Comparison of ENCODE assay signal across 24 mouse cellular contexts in genomic region chr10:89551657-89552056, GRCm38 (mm10). TPM values are rescaled to one million over a fixed set of nuclear protein-coding genes. Genes with fewer than 3 reads are reported as not detected.
DNase-seq lines count a peak whose midpoint lies in the region; ATAC-seq and TF ChIP-seq lines count a peak whose summit lies in the region.
"Had no signal": no experiment of that assay in that cellular context is flagged by ENCODE, and none has a peak within 500 bp of the region (broad histone marks: within the 10 kb centered on the region; RNA-seq: fewer than 3 reads in every experiment).

No protein-coding gene starts in this region.

- peak; percentile 38; the same call in 1 of the 2 replicates for ATAC-seq in intestine, embryonic 15.5 days
- no peak for ATAC-seq in intestine, postnatal 0 days
- ATAC-seq in forebrain, embryonic 16.5 days = peak; percentile 75
- ATAC-seq in heart, embryonic 12.5 days (ENCODE audit: insufficient number of reproducible peaks, low FRiP score) = no peak
- ATAC-seq: inflammation-experienced regulatory T-cells, adult 6 months; lung, postnatal 0 days had no signal

- H3K27ac ChIP-seq in intestine, embryonic 15.5 days = no peak overlapping the region
- H3K27ac ChIP-seq in intestine, postnatal 0 days (ENCODE audit: low read depth, low read length) = no peak overlapping the region
- peak overlapping the region; percentile 21; the same call in 1 of the 2 replicates for H3K27ac ChIP-seq in forebrain, embryonic 16.5 days (ENCODE audit: low read length)
- H3K27ac ChIP-seq in heart, embryonic 12.5 days (ENCODE audit: poor library complexity, severe bottlenecking) = no peak overlapping the region
- H3K27ac ChIP-seq: embryonic facial prominence, embryonic 12.5 days; heart, embryonic 10.5 days; hindbrain, embryonic 12.5 days; kidney, embryonic 15.5 days; neural tube, embryonic 12.5 days had no signal

- H3K4me1 ChIP-seq in intestine, embryonic 15.5 days (replicated peaks) = no peaks in the 10 kb centered on the region
- H3K4me1 ChIP-seq in intestine, postnatal 0 days (replicated peaks; ENCODE audit: control insufficient read depth, insufficient read depth, low read length) = no peaks in the 10 kb centered on the region
- peaks cover 6% of the 10 kb centered on the region; the same call in 1 of the 2 replicates for H3K4me1 ChIP-seq in forebrain, embryonic 16.5 days (replicated peaks; ENCODE audit: control insufficient read depth, insufficient read depth, low read length)
- 0 out of 2 replicates have a peak, but pooled peaks cover 6% of the 10 kb centered on the region for H3K4me1 ChIP-seq in heart, embryonic 12.5 days (replicated peaks)
- H3K4me1 ChIP-seq: embryonic facial prominence, embryonic 12.5 days; neural tube, embryonic 12.5 days had no signal

- 82% methylated on average over 4 of the region's 4 CpGs for WGBS in intestine, embryonic 15.5 days
- WGBS in intestine, postnatal 0 days = 72% methylated on average over 4 of the region's 4 CpGs
- WGBS in forebrain, embryonic 16.5 days = 60% methylated on average over 4 of the region's 4 CpGs
- WGBS in heart, embryonic 12.5 days = 81% methylated on average over 4 of the region's 4 CpGs

- peak; percentile 15 for DNase-seq in adrenal gland, postnatal 14 days
- DNase-seq in adrenal gland, postnatal 25 days = no peak
- DNase-seq in Muller cell, postnatal 12 days (ENCODE audit: inconsistent ontology term) = peak; percentile 89
- no peak for DNase-seq in urinary bladder, postnatal 36 days (ENCODE audit: low spot score in 2 of 2)
- DNase-seq: B cell, adult 2 months; cerebellum, adult 9-11 months; gastrocnemius, postnatal 36 days; heart, postnatal 14 days; left cerebral cortex, postnatal 4 days; liver; spleen, adult 18-20 months; thymus, adult 2 months had no signal

- TF ChIP-seq CTCF in intestine, postnatal 0 days (IDR thresholded peaks at IDR 0.05; ENCODE audit: low read depth) = no peak

- no peak overlapping the region for H3K4me3 ChIP-seq in intestine, embryonic 15.5 days (replicated peaks)
- H3K4me3 ChIP-seq in intestine, postnatal 0 days (ENCODE audit: low read depth, low read length) = no peak overlapping the region
- no peak overlapping the region for H3K4me3 ChIP-seq in forebrain, embryonic 16.5 days (replicated peaks; ENCODE audit: low read length)
- H3K4me3 ChIP-seq in heart, embryonic 12.5 days = no peak overlapping the region
- H3K4me3 ChIP-seq: embryonic facial prominence, embryonic 12.5 days; heart, embryonic 10.5 days; hindbrain, embryonic 12.5 days; kidney, embryonic 15.5 days; neural tube, embryonic 12.5 days had no signal

- H3K4me2 ChIP-seq in intestine, embryonic 15.5 days (replicated peaks) = no peak overlapping the region
- no peak overlapping the region for H3K4me2 ChIP-seq in intestine, postnatal 0 days (replicated peaks; ENCODE audit: low read depth)
- H3K4me2 ChIP-seq in forebrain, embryonic 16.5 days (ENCODE audit: low read length) = no peak overlapping the region
- H3K4me2 ChIP-seq in heart, embryonic 12.5 days = no peak overlapping the region
- H3K4me2 ChIP-seq: embryonic facial prominence, embryonic 12.5 days; hindbrain, embryonic 12.5 days; kidney, embryonic 15.5 days; midbrain, embryonic 11.5 days; neural tube, embryonic 12.5 days had no signal

- no peaks in the 10 kb centered on the region for H3K36me3 ChIP-seq in intestine, embryonic 15.5 days
- no peaks in the 10 kb centered on the region for H3K36me3 ChIP-seq in intestine, postnatal 0 days (ENCODE audit: control insufficient read depth, insufficient read depth)
- no peaks in the 10 kb centered on the region for H3K36me3 ChIP-seq in forebrain, embryonic 16.5 days (ENCODE audit: control insufficient read depth, insufficient read depth)
- no peaks in the 10 kb centered on the region for H3K36me3 ChIP-seq in heart, embryonic 12.5 days
- H3K36me3 ChIP-seq: embryonic facial prominence, embryonic 12.5 days; heart, embryonic 10.5 days; hindbrain, embryonic 12.5 days; kidney, embryonic 15.5 days; neural tube, embryonic 12.5 days had no signal

- H3K9me3 ChIP-seq in intestine, embryonic 15.5 days = no peaks in the 10 kb centered on the region
- no peaks in the 10 kb centered on the region for H3K9me3 ChIP-seq in intestine, postnatal 0 days (ENCODE audit: control insufficient read depth)
- no peaks in the 10 kb centered on the region; the same call in 1 of the 2 replicates for H3K9me3 ChIP-seq in forebrain, embryonic 16.5 days (ENCODE audit: control insufficient read depth, low read length)
- no peaks in the 10 kb centered on the region for H3K9me3 ChIP-seq in heart, embryonic 12.5 days (replicated peaks)
- H3K9me3 ChIP-seq: embryonic facial prominence, embryonic 12.5 days; heart, embryonic 10.5 days; hindbrain, embryonic 12.5 days; kidney, embryonic 15.5 days; neural tube, embryonic 12.5 days had no signal

- no peak overlapping the region for H3K9ac ChIP-seq in intestine, embryonic 15.5 days
- no peak overlapping the region for H3K9ac ChIP-seq in intestine, postnatal 0 days (ENCODE audit: low read depth, low read length)
- H3K9ac ChIP-seq in forebrain, embryonic 16.5 days (replicated peaks; ENCODE audit: low read depth, low read length) = no peak overlapping the region
- H3K9ac ChIP-seq in heart, embryonic 12.5 days = no peak overlapping the region
- H3K9ac ChIP-seq: embryonic facial prominence, embryonic 12.5 days; hindbrain, embryonic 12.5 days; kidney, embryonic 15.5 days; neural tube, embryonic 12.5 days had no signal

- no peaks in the 10 kb centered on the region for H3K27me3 ChIP-seq in intestine, embryonic 15.5 days (replicated peaks)
- no peaks in the 10 kb centered on the region for H3K27me3 ChIP-seq in intestine, postnatal 0 days (replicated peaks; ENCODE audit: control insufficient read depth, insufficient read depth, low read length)
- H3K27me3 ChIP-seq in forebrain, embryonic 16.5 days (replicated peaks; ENCODE audit: control insufficient read depth, insufficient read depth, low read length) = no peaks in the 10 kb centered on the region
- no peaks in the 10 kb centered on the region for H3K27me3 ChIP-seq in heart, embryonic 12.5 days (replicated peaks)
- H3K27me3 ChIP-seq: embryonic facial prominence, embryonic 12.5 days; hindbrain, embryonic 12.5 days; kidney, embryonic 15.5 days; neural tube, embryonic 12.5 days had no signal

RNA-seq across cellular contexts. Expression of gene Nr1h4, which starts 18.3 kb away (rescaled TPM):
- 14.1 and 21.5 TPM in 2 replicates for total RNA-seq in adrenal gland, postnatal 14 days (2021)
- total RNA-seq in adrenal gland, postnatal 25 days (2021) = 31.0 and 38.1 TPM in 2 replicates
- polyA plus RNA-seq in intestine, embryonic 15.5 days (2015; fragmentation: Nextera tagmentation; extraction: Ambion mirVana) = 55.1 and 57.9 TPM in 2 replicates
- polyA plus RNA-seq in intestine, postnatal 0 days (2015; fragmentation: Nextera tagmentation; extraction: Ambion mirVana) = 117 and 139 TPM in 2 replicates
- 0.12 and 0.27 TPM in 2 replicates for polyA plus RNA-seq in forebrain, embryonic 16.5 days (2015; fragmentation: Nextera tagmentation; extraction: Ambion mirVana)
- polyA plus RNA-seq in heart, embryonic 12.5 days (2016; fragmentation: Nextera tagmentation; extraction: Ambion mirVana) = 1.3 and 1.5 TPM in 2 replicates
- total RNA-seq: gastrocnemius, postnatal 36 days had no signal
- polyA plus RNA-seq: embryonic facial prominence, embryonic 12.5 days; hindbrain, embryonic 12.5 days; inflammation-experienced regulatory T-cells, adult 6 months; neural tube, embryonic 12.5 days had no signal

Comparison
In these comparisons a context has a peak if more than half of its experiments do, and no peak if none do; other contexts are left out.
1. DNase-seq: peak in adrenal gland, postnatal 14 days (single experiment) and Muller cell, postnatal 12 days (single experiment); none in adrenal gland, postnatal 25 days (single experiment) and urinary bladder, postnatal 36 days (0 of 2).
2. ATAC-seq: peak in intestine, embryonic 15.5 days (single experiment) and forebrain, embryonic 16.5 days (single experiment); none in intestine, postnatal 0 days (single experiment) and heart, embryonic 12.5 days (single experiment).
3. RNA of gene Nr1h4, which starts 18.3 kb away (polyA plus RNA-seq): 117 to 139 TPM in intestine, postnatal 0 days and 55.1 to 57.9 TPM in intestine, embryonic 15.5 days; 1.3 to 1.5 TPM in heart, embryonic 12.5 days and 0.12 to 0.27 TPM in forebrain, embryonic 16.5 days; every median in the first group is over 10 times any median in the second.